Mouse (Mus musculus) lung, adult 2 months (tissue): Measurements from ENCODE around the gene Raet1e.

Experiments
- CTCF ChIP-seq: fragments of 200-500 bp; IDR thresholded peaks from 2 replicates; pipeline ENCODE4 v1.5.1; 2011; ENCODE audit warnings: mild to moderate bottlenecking, low read length, control low read depth; ENCODE audit not compliant: insufficient read depth
- POLR2A ChIP-seq: fragments of 200-500 bp; IDR thresholded peaks from 2 replicates; pipeline ENCODE4 v1.6.1; 2011; ENCODE audit warnings: low read depth, mild to moderate bottlenecking, control low read depth, low read length, borderline replicate concordance; ENCODE audit errors: extremely low read depth

GRCm38 (mm10) chr10:22159131-22159561 is 777 bp downstream of the Raet1e start:
- no peak for TF ChIP-seq POLR2A
- TF ChIP-seq CTCF = no peak
